Mouse (Mus musculus) forebrain, embryonic 14.5 days (tissue): ENCODE data around the gene Palld. TPM values are rescaled to one million over a fixed set of nuclear protein-coding genes. Genes with fewer than 3 reads are reported as not detected.

ENCODE experiments used
- ATAC-seq: fragments of 200-750 bp; cut with Nextera tagmentation; 2 replicates; pipeline ENCODE4 v1.8.0; 2017; ENCODE audit warnings: mild to moderate bottlenecking, moderate library complexity
- DNase-seq: peaks from one replicate; pipeline ENCODE4 v3.0.0-alpha.2; 2015; ENCODE audit warnings: low spot score
- H3K27ac ChIP-seq: fragments of 300-500 bp; sonication (generic); 2 replicates; pipeline ENCODE4 v1.5.1; 2014; ENCODE audit warnings: low read depth, mild to moderate bottlenecking, control low read depth, low read length, moderate library complexity
- H3K27me3 ChIP-seq: fragments of 300-500 bp; sonication (generic); replicated peaks from 2 replicates; pipeline ENCODE4 v1.6.1; 2014; ENCODE audit warnings: low read length, control low read depth, mixed read lengths; ENCODE audit not compliant: control insufficient read depth, insufficient read depth
- H3K36me3 ChIP-seq: fragments of 300-500 bp; sonication (generic); 2 replicates; pipeline ENCODE4 v1.6.1; 2014; ENCODE audit warnings: low read length, control low read depth; ENCODE audit not compliant: control insufficient read depth, insufficient read depth
- H3K4me1 ChIP-seq: fragments of 300-500 bp; sonication (generic); 2 replicates; pipeline ENCODE4 v1.6.1; 2014; ENCODE audit warnings: antibody characterized with exemption, low read length, control low read depth; ENCODE audit not compliant: control insufficient read depth, insufficient read depth
- H3K4me2 ChIP-seq: fragments of 300-500 bp; sonication (generic); 2 replicates; pipeline ENCODE4 v1.6.1; 2014; ENCODE audit warnings: mild to moderate bottlenecking, control low read depth, low read length
- H3K4me3 ChIP-seq: fragments of 300-500 bp; sonication (generic); 2 replicates; pipeline ENCODE4 v1.5.1; 2014; ENCODE audit warnings: low read depth, low read length, control low read depth
- H3K9ac ChIP-seq: fragments of 300-500 bp; sonication (generic); 2 replicates; pipeline ENCODE4 v1.6.1; 2014; ENCODE audit warnings: mild to moderate bottlenecking, low read length, control low read depth, moderate library complexity
- H3K9me3 ChIP-seq: fragments of 300-500 bp; sonication (generic); replicated peaks from 2 replicates; pipeline ENCODE4 v1.6.1; 2016; ENCODE audit warnings: low read length, control low read depth, mixed read lengths; ENCODE audit not compliant: control insufficient read depth
- WGBS: fragments of 180-500 bp; shearing (Covaris S2); extraction: QIAGEN DNeasy Blood & Tissue Kit; methylation state at CpG from one replicate; pipeline ENCODE4 v1.1.7; 2014; 5-methylcytosine and 5-hydroxymethylcytosine counted together
- polyA plus RNA-seq: library from polyadenylated mRNA; unstranded; fragments of >200 nt; fragmentation: Nextera tagmentation; extraction: Ambion mirVana; gene quantifications from 2 replicates; pipeline ENCODE4 v1.2.1, GENCODE M21; 2014

Gene Palld
- polyA plus RNA-seq, 1 experiment from 2014 or later = 15.9 TPM

- H3K9me3 ChIP-seq = no peaks in the 10 kb centered on the region
- H3K36me3 ChIP-seq = peaks cover 8% of the 10 kb centered on the region; the same call in 1 of the 2 replicates
- peak overlapping the region; percentile 17; the same call in 1 of the 2 replicates for H3K9ac ChIP-seq
- 71% methylated on average over 8 of the region's 8 CpGs for WGBS
- DNase-seq (peak; percentile 49), ATAC-seq (peak; percentile 11; the same call in 1 of the 2 replicates)
- H3K4me3 ChIP-seq = no peak overlapping the region
- H3K4me2 ChIP-seq = 0 out of 2 replicates have a peak overlapping the region, but pooled peaks have one; percentile 14
- peaks cover 17% of the 10 kb centered on the region for H3K4me1 ChIP-seq
- no peaks in the 10 kb centered on the region for H3K27me3 ChIP-seq
- peak overlapping the region; percentile 65; the same call in 1 of the 2 replicates for H3K27ac ChIP-seq
Observed at GRCm38 (mm10) chr8:61516745-61517501, 385.6 kb downstream of the Palld start.

DNA sequence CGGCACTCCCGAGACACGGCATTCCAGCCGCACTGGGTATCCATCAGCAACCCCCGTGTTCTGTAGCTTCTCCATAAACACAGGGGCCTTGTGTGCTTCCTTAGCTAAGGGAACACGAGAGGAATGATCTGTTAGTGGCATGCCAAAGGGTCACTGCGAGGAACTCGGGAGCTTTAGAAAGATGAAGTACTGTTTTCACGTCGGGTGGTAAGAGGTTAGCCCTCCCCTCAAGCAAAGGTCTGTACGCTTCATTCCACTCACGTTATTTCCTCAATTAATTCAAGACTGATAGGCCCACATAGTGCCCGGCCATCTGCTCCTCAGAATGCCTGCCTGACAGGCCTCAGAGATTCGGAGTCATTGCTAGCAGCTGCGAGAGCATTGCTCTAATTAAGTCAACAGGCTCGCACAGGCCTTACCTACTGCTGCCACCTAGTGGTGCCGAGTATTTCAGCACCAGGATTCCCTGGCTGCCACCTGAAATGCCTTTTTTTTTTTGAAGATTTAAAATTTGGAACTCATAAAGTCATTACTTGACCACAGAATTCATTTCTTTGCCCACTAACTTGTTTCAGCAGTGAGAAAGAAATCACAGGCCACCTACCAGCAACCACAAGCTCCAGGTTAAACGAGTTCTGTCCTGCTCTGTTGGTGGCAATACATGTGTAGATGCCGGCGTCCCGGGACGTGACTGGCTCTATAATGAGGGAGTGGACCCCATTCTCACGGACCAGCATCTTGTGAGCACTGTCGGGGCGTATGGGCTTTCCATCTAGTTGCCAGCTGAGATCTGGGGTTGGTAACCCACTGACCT is 386.4 kb downstream of the Palld start:
- H3K4me1 ChIP-seq = peaks cover 17% of the 10 kb centered on the region
- DNase-seq (peak; percentile 98), ATAC-seq (peak; percentile 91)
- no peaks in the 10 kb centered on the region for H3K27me3 ChIP-seq
- H3K36me3 ChIP-seq = peaks cover 5% of the 10 kb centered on the region; the same call in 1 of the 2 replicates
- WGBS = 26% methylated on average over 25 of the region's 25 CpGs
- peak overlapping the region; percentile 10 for H3K4me3 ChIP-seq
- peak overlapping the region; percentile 44 for H3K4me2 ChIP-seq
- no peaks in the 10 kb centered on the region for H3K9me3 ChIP-seq
- peak overlapping the region; percentile 92 for H3K27ac ChIP-seq
- peak overlapping the region; percentile 51 for H3K9ac ChIP-seq

DNA sequence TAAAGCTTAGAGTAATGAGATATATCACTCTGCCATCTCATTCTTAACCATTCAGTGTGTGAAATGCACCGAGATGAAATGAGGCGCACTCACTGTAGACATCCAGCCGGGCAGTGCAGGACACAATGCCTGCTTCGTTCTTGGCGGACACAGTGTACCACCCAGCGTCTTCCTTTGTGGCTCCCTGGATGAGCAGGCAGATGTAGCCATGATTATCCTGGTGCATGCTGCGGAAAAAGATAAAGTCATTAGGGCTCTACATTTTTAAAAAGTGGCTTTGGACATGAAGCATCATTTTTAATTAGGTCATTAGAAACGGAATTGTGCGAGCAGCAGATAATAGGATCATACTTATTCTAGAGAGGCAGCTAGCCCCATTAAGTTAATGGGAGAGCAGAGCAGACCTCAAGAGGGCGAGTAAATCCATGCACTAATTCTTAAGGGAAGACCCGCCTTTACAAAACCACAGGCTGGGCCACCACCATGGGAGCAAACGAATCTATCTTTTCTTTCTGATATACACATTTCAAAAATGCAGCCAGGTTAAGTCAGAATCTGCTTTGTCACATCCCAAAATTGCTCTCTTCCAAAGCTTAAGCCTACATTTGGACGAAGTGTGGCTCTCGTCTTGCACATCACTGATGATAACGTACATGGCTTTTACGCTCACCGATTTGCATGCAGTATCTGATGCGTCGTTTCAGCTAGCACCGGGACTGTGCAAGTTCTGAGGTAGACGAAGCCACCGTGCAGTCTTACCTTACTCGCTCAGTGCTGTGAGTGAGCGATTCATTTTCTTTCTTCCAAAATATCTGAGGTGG is 387.2 kb downstream of the Palld start:
- Histone ChIP-seq H3K4me2 (peak overlapping the region; percentile 44), H3K4me1 (peaks cover 17% of the 10 kb centered on the region), H3K4me3 (peak overlapping the region; percentile 10), H3K9me3 (no peaks in the 10 kb centered on the region), H3K27ac (peak overlapping the region; percentile 92), H3K36me3 (peaks cover 5% of the 10 kb centered on the region; the same call in 1 of the 2 replicates), H3K27me3 (no peaks in the 10 kb centered on the region), H3K9ac (peak overlapping the region; percentile 51)
- peak; percentile 75 for DNase-seq
- ATAC-seq = peak; percentile 63
- WGBS = 42% methylated on average over 24 of the region's 24 CpGs

DNA sequence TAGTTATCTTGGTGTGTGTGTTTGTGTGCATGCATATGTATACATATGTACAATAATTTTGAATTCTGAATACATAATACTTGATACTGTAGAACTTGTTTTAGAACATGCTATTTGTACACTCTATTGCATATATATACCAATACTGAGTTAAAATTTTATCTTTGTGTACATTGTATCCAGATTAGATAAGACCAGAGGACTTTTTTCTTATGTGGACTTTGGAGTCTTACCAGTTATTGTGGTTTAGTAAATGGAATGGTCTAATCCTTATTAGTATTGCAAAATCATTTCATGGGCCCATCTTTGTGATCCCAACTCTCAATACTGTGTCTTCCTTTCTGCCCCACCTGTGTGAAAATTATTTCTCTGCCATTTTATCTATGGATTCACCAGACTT is 400.2 kb downstream of the Palld start:
- no peak for ATAC-seq

DNA sequence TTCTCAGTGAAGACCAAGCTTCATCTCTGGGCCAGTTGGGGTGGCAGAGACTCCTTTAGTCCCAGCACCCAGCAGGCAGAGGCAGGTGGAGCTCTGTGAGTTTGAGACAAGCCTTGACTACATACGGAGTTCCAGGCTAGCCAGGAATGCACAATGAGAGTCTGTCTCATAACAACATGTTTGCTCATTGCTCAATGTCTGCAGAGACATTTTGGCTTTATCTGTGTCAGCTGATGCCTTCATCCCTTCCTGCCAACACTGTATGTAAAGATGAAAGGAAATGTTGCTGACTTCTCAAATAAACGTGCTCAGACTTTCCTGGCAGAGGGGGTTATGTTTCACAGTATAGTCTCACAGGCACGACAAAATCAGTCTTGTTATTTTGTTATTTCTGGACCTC is 401.6 kb downstream of the Palld start:
- H3K36me3 ChIP-seq = peaks cover 10% of the 10 kb centered on the region
- H3K4me2 ChIP-seq = no peak overlapping the region
- no peak overlapping the region for H3K9ac ChIP-seq
- H3K27me3 ChIP-seq = no peaks in the 10 kb centered on the region
- no peaks in the 10 kb centered on the region for H3K4me1 ChIP-seq
- ATAC-seq = no peak
- no peak for DNase-seq
- WGBS = 78% methylated on average over 3 of the region's 3 CpGs
- no peaks in the 10 kb centered on the region for H3K9me3 ChIP-seq
- H3K4me3 ChIP-seq = no peak overlapping the region
- H3K27ac ChIP-seq = no peak overlapping the region

More for the DNA sequence above, 400.2 kb downstream of the Palld start:
- no peaks in the 10 kb centered on the region for H3K27me3 ChIP-seq
- H3K4me3 ChIP-seq = no peak overlapping the region
- no peak overlapping the region for H3K9ac ChIP-seq
- peaks cover 12% of the 10 kb centered on the region for H3K36me3 ChIP-seq
- DNase-seq = no peak
- no peak overlapping the region for H3K27ac ChIP-seq
- no peaks in the 10 kb centered on the region for H3K9me3 ChIP-seq
- H3K4me1 ChIP-seq = no peaks in the 10 kb centered on the region
- H3K4me2 ChIP-seq = no peak overlapping the region

GRCm38 (mm10) chr8:61499035-61499434 is 403.5 kb downstream of the Palld start:
- no peak overlapping the region for H3K27ac ChIP-seq
- H3K9me3 ChIP-seq = no peaks in the 10 kb centered on the region
- ATAC-seq = peak; percentile 52; the same call in 1 of the 2 replicates
- H3K4me2 ChIP-seq = no peak overlapping the region
- H3K4me3 ChIP-seq = no peak overlapping the region
- peak; percentile 67 for DNase-seq
- H3K27me3 ChIP-seq = no peaks in the 10 kb centered on the region
- WGBS = 47% methylated on average over 4 of the region's 4 CpGs
- no peaks in the 10 kb centered on the region for H3K4me1 ChIP-seq
- H3K36me3 ChIP-seq = peaks cover 13% of the 10 kb centered on the region
- H3K9ac ChIP-seq = no peak overlapping the region

DNA sequence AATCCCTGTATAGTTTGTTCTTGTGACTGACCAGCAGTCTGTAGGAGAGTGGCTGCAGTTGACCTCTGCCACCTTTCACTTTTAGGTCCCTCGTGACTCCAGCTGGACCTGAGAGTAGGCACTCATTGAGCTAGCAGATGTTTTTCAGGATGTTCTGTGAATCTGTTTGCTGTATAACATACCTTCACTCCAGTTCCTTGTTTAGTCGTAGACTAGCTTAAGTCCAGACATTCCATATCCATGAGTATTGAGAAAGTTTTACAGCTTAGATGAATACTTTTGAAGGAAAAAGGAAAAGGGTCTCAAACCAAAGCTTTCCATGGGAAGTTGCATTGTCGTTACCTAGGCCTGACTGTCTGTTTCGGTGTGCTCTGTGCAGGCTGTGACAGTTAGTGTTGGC is 405.4 kb downstream of the Palld start:
- 90% methylated on average over 4 of the region's 4 CpGs for WGBS
- no peak overlapping the region for H3K9ac ChIP-seq
- peaks cover 4% of the 10 kb centered on the region; the same call in 1 of the 2 replicates for H3K36me3 ChIP-seq
- no peak for DNase-seq
- no peak overlapping the region for H3K4me3 ChIP-seq
- no peaks in the 10 kb centered on the region for H3K27me3 ChIP-seq
- no peaks in the 10 kb centered on the region for H3K4me1 ChIP-seq
- no peaks in the 10 kb centered on the region for H3K9me3 ChIP-seq
- H3K4me2 ChIP-seq = no peak overlapping the region
- ATAC-seq = no peak
- no peak overlapping the region for H3K27ac ChIP-seq

DNA sequence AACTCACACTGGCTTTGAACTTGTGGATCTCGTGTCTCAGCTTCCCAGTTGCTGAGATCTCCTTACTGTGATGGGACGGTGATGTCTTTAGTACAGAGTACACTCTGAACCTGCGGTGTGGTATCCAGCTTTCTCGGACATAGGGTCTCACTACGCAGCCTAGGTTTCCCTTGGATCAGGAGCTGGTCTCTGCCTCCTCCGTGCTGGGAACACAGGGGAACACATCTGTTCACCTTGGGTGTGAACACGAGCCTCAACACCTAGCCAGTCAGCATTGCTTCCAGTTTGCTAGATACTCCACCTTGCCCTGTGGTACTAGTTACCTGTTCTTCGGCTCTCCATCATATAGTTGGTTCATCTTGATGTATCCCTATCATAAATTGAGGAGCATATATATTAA is 413.9 kb downstream of the Palld start:
- Histone ChIP-seq H3K27ac (no peak overlapping the region), H3K9me3 (no peaks in the 10 kb centered on the region), H3K9ac (0 out of 2 replicates have a peak overlapping the region, but pooled peaks have one; percentile 91), H3K27me3 (no peaks in the 10 kb centered on the region), H3K4me1 (peaks cover 6% of the 10 kb centered on the region; the same call in 1 of the 2 replicates), H3K4me2 (peak overlapping the region; percentile 90), H3K36me3 (no peaks in the 10 kb centered on the region), H3K4me3 (0 out of 2 replicates have a peak overlapping the region, but pooled peaks have one; percentile 72)
- 92% methylated on average over 8 of the region's 8 CpGs for WGBS
- DNase-seq (no peak), ATAC-seq (no peak)
